Mouse (Mus musculus): ENCODE measurements around the gene Pink1.

- TF ChIP-seq CTCF (IDR thresholded peaks at IDR 0.05; ENCODE audit: low read depth, low read length): no peak
- TF ChIP-seq POLR2A (IDR thresholded peaks at IDR 0.05; ENCODE audit: borderline replicate concordance, low read depth, low read length): no peak
These were observed 25.7 kb upstream of the Pink1 start for GRCm38 (mm10) chr4:138351821-138352220.

Measured in bone marrow macrophage, adult 2 months (primary cell).